ENCODE assay signal across 11 mouse cellular contexts in genomic region chr12:5856421-5856820, GRCm38 (mm10).
DNase-seq lines count a peak whose midpoint lies in the region; ATAC-seq and TF ChIP-seq lines count a peak whose summit lies in the region.
"Had no signal": no experiment of that assay in that cellular context is flagged by ENCODE, and none has a peak within 500 bp of the region (broad histone marks: within the 10 kb centered on the region; RNA-seq: fewer than 3 reads in every experiment).

No protein-coding gene starts in this region.

- ATAC-seq in stomach, embryonic 15.5 days (ENCODE audit: insufficient read depth, low FRiP score, low read depth) = peak; percentile 31; the same call in 1 of the 2 replicates
- ATAC-seq in stomach, postnatal 0 days (ENCODE audit: low FRiP score, low TSS enrichment) = no peak
- ATAC-seq in megakaryocyte-erythroid progenitor cell, adult 5-6 weeks (replicated peaks; ENCODE audit: low FRiP score, low TSS enrichment, poor library complexity, severe bottlenecking) = no peak
- no peak for ATAC-seq in intestine, postnatal 0 days

- TF ChIP-seq CTCF in stomach, postnatal 0 days (IDR thresholded peaks at IDR 0.05; ENCODE audit: low read depth) = no peak
- no peak for TF ChIP-seq CTCF in intestine, postnatal 0 days (IDR thresholded peaks at IDR 0.05; ENCODE audit: low read depth)

- intact Hi-C loops in left cerebral cortex, postnatal 10 days (cut with DNase I) = no loop called here

- no peaks in the 10 kb centered on the region for H3K36me3 ChIP-seq in stomach, embryonic 15.5 days
- H3K36me3 ChIP-seq in stomach, postnatal 0 days (ENCODE audit: control insufficient read depth, insufficient read depth, low read length) = no peaks in the 10 kb centered on the region
- H3K36me3 ChIP-seq in intestine, postnatal 0 days (ENCODE audit: control insufficient read depth, insufficient read depth) = no peaks in the 10 kb centered on the region

- no peaks in the 10 kb centered on the region for H3K9me3 ChIP-seq in stomach, embryonic 15.5 days
- no peaks in the 10 kb centered on the region for H3K9me3 ChIP-seq in stomach, postnatal 0 days (ENCODE audit: control insufficient read depth, low read length)
- no peaks in the 10 kb centered on the region for H3K9me3 ChIP-seq in intestine, postnatal 0 days (ENCODE audit: control insufficient read depth)

- H3K27ac ChIP-seq in stomach, embryonic 15.5 days = no peak overlapping the region
- H3K27ac ChIP-seq in stomach, postnatal 0 days (replicated peaks) = no peak overlapping the region
- no peak overlapping the region for H3K27ac ChIP-seq in intestine, postnatal 0 days (ENCODE audit: low read depth, low read length)

- no peaks in the 10 kb centered on the region for H3K27me3 ChIP-seq in stomach, embryonic 15.5 days (replicated peaks)
- H3K27me3 ChIP-seq in stomach, postnatal 0 days (ENCODE audit: control insufficient read depth, insufficient read depth, low read length) = no peaks in the 10 kb centered on the region
- H3K27me3 ChIP-seq in intestine, postnatal 0 days (replicated peaks; ENCODE audit: control insufficient read depth, insufficient read depth, low read length) = no peaks in the 10 kb centered on the region
- H3K27me3 ChIP-seq: CH12.LX had no signal

- 47% methylated on average over 3 of the region's 3 CpGs for whole genome bisulfite sequencing in stomach, embryonic 15.5 days
- WGBS in stomach, postnatal 0 days = 53% methylated on average over 3 of the region's 3 CpGs
- WGBS in intestine, postnatal 0 days = 50% methylated on average over 3 of the region's 3 CpGs

- no peak overlapping the region for H3K4me3 ChIP-seq in stomach, embryonic 15.5 days (replicated peaks)
- H3K4me3 ChIP-seq in stomach, postnatal 0 days (ENCODE audit: low read depth, low read length) = no peak overlapping the region
- no peak overlapping the region for H3K4me3 ChIP-seq in intestine, postnatal 0 days (ENCODE audit: low read depth, low read length)

- H3K4me1 ChIP-seq in stomach, embryonic 15.5 days = no peaks in the 10 kb centered on the region
- H3K4me1 ChIP-seq in stomach, postnatal 0 days (replicated peaks; ENCODE audit: control insufficient read depth, insufficient read depth) = no peaks in the 10 kb centered on the region
- H3K4me1 ChIP-seq in intestine, postnatal 0 days (replicated peaks; ENCODE audit: control insufficient read depth, insufficient read depth, low read length) = no peaks in the 10 kb centered on the region

- no peak overlapping the region for H3K4me2 ChIP-seq in stomach, embryonic 15.5 days
- H3K4me2 ChIP-seq in stomach, postnatal 0 days (replicated peaks; ENCODE audit: low read depth) = no peak overlapping the region
- no peak overlapping the region for H3K4me2 ChIP-seq in intestine, postnatal 0 days (replicated peaks; ENCODE audit: low read depth)
- H3K4me2 ChIP-seq: lung, embryonic 14.5 days had no signal

- H3K9ac ChIP-seq in stomach, embryonic 15.5 days = no peak overlapping the region
- H3K9ac ChIP-seq in stomach, postnatal 0 days (ENCODE audit: low read length) = no peak overlapping the region
- no peak overlapping the region for H3K9ac ChIP-seq in intestine, postnatal 0 days (ENCODE audit: low read depth, low read length)
- H3K9ac ChIP-seq: lung, embryonic 14.5 days had no signal

- no peak for TF ChIP-seq EP300 in stomach, postnatal 0 days (optimal IDR thresholded peaks at IDR 0.05)

- no peak for DNase-seq in stomach, postnatal 0 days (ENCODE audit: low spot score)
- DNase-seq in layer of hippocampus, adult 11-12 months (ENCODE audit: low spot score) = peak; percentile 73
- DNase-seq in left cerebral cortex, postnatal 10 days (ENCODE audit: extremely low spot score in 1 of 2, low spot score in 2 of 2) = peak; percentile 8 to 13
- peak; percentile 61 for DNase-seq in telencephalon, adult 2 months (ENCODE audit: low read depth, low spot score)
- no peak for DNase-seq in urinary bladder, postnatal 4 days (ENCODE audit: low spot score in 2 of 2)
- DNase-seq: heart, adult 18-20 months; lung, embryonic 14.5 days had no signal

Comparison
In these comparisons a context has a peak if more than half of its experiments do, and no peak if none do; other contexts are left out.
1. DNase-seq: peak in layer of hippocampus, adult 11-12 months (single experiment), left cerebral cortex, postnatal 10 days (2 of 2) and telencephalon, adult 2 months (single experiment); none in stomach, postnatal 0 days (single experiment) and urinary bladder, postnatal 4 days (0 of 2).